Mouse (Mus musculus) layer of hippocampus, adult 2 months (tissue): Measurements from ENCODE around the gene Kcnab3. TPM values are rescaled to one million over a fixed set of nuclear protein-coding genes. Genes with fewer than 3 reads are reported as not detected.

Experiments
- DNase-seq, 2 experiments: peaks; one replicate each; pipeline ENCODE4 v3.0.0; 2022; ENCODE audit warnings: low spot score in 2 of 2
- H3K27ac ChIP-seq: fragments of 200-600 bp; 2 replicates; pipeline ENCODE4 v1.8.1; 2022
- H3K4me3 ChIP-seq: fragments of 200-600 bp; 2 replicates; pipeline ENCODE4 v1.8.1; 2022; ENCODE audit warnings: mild to moderate bottlenecking
- CTCF ChIP-seq: fragments of 200-600 bp; conservative IDR thresholded peaks from 2 replicates; pipeline ENCODE4 v1.8.1; 2022; ENCODE audit warnings: antibody characterized with exemption, mild to moderate bottlenecking, moderate library complexity
- total RNA-seq, 2 experiments: library from RNA; stranded (reverse); gene quantifications; 2 replicates each; pipeline ENCODE4 v1.2.3; 2021

Kcnab3 gene
- total RNA-seq, 2 experiments from 2014 or later = 20.6 to 26.1 TPM

DNA sequence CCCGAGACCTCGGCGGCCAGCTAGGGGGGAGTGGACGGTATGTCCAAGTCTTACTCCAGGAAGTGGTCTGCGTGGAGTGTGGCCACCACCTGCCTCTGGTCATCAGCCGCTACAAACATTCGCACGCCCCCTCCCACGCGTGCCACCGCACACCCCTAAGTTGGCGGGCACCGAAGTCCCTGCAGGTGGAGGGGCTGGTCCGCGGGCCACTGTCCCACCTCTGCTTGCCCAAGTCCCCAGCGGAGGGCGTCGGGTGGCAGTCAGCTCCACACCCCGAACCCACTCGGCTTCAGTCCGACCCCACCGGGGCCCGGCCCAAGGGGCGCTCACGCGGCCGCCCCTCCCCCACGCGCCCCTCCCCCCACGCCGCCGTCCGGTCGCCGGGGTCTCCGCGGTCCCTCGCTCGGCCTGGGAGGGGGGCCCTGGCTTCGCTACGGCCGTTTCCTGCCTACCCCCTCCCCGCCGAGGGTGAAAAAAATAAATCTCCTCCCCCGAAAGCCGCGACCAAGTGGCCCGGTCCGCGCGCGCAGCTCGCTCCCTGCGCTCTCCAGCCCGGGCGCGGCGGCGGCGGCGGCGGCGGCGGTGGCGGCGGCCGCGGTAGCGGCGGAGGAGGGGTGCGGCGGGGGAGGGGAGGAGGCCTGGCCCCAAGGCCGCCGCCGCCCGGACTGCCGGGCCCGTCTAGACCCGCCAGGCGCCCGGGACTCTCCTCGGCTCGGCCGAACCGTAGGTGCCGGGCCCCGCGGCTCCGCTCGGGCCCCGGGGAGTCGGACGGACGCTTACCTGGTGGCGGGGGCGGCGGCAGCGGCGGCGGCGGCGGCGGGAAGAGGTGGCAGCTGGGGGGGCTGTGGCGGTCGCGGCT is 42.5 kb downstream of the Kcnab3 start:
- no peak for DNase-seq
- Histone ChIP-seq H3K27ac (peak overlapping the region; percentile 99), H3K4me3 (peak overlapping the region; percentile 87)
- TF ChIP-seq CTCF = 0 out of 2 replicates have a peak, but pooled peaks have one; percentile 5

DNA sequence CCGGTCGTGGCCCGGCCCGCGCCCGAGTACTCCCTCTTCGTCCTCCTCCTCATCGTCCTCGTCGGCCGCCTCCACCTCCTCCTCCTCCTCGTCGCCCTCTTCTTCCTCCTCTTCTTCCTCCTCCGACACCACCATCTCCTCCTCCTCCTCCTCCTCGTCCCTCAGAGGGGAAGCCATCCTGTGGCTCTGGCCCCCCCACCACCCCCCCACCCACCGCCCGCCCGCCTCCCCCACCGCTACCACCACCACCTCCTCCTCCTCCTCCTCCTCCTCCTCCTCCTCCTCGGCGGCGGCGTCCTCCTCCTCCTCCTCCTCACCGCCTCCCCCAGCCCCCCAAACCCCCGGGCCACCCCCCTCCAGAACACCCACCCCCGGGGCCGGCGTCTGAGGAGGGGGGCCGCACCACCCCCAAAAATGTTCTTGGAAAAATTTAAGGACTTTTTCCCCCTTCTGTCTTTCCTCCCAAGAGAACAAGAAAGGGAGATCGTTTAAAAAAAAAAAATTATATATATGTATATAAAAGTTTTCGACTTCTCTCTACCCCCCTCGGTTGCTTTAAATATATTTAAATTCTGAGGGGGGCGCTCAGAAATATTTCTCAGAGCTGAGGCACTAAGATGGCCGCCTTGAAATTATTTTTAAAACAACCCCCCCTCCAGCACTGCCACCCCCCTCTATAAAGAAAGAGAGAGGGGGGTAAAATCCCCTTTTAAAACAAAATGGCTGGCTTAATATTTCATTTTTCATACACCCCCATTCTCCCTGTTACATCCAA is 43.3 kb downstream of the Kcnab3 start, which contains the start of gene Chd3:
Gene Chd3 (minus strand): TSS at position 192 of the 775 bp plus-strand sequence.
- Histone ChIP-seq H3K4me3 (peak within 1 kb of the TSS; percentile 87), H3K27ac (peak within 1 kb of the TSS; percentile 99)
- DNase-seq = no peak
- no peak for TF ChIP-seq CTCF

DNA sequence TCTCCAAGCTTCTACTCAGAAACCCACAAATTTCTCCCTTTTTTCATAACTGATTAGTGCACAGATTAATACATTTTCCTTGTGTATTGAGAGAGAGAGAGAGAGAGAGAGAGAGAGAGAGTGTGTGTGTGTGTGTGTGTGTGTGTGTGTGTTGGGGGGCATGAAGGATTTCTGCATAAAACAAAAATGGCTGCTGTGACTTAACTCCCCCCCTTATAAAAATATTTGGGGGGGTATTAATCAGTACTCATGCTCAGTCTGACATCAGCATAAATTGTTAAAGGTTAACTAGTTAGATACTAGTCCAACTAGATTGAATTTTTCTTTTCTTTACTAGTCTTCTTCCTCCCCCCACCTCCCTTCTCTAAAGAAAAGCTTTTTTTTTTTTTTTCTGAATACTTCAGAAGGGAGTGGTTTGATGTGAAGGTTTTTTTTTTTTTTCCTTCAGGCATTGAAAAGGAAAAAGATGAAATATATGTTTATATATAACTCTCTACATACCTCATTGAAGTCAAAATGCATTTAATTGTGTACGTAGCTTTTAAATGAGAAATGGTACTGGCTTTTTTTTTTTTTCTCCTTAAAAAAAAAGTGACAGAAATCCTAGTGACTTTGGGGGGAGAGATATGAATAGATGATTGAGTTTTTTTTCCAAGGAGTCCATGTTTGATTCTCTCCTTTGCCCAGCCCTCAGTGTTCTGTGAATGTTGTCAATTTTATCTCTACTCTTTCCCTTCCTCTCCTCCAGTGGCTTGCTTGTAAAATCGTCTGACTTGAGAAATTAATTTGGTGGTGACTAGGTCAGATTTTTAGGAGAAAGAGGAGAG is 44.1 kb downstream of the Kcnab3 start:
- TF ChIP-seq CTCF = no peak
- H3K27ac ChIP-seq = peak overlapping the region; percentile 99
- peak overlapping the region; percentile 87; the same call in 1 of the 2 replicates for H3K4me3 ChIP-seq
- DNase-seq = no peak

DNA sequence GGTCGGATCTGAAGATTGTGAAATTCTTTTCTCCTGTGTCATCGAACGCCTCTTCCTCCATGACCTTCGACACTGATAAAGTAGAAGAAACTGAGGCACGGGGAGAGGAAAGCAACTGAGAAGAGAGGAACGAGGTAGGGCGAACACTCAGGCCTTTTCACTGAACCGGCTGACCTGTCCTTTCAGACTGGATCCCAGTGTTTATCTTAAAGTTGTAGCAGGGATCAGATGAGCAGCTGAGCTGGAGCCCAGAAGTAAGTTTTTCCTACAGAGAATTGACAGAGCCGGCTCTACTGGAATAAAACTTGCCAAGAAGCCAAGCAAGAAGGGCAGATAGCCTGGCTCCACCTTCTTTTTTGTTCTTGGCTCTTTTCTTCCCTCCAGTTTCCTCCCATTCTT is 44.8 kb downstream of the Kcnab3 start:
- no peak for DNase-seq
- peak overlapping the region; percentile 99 for H3K27ac ChIP-seq
- no peak overlapping the region for H3K4me3 ChIP-seq
- TF ChIP-seq CTCF = no peak

DNA sequence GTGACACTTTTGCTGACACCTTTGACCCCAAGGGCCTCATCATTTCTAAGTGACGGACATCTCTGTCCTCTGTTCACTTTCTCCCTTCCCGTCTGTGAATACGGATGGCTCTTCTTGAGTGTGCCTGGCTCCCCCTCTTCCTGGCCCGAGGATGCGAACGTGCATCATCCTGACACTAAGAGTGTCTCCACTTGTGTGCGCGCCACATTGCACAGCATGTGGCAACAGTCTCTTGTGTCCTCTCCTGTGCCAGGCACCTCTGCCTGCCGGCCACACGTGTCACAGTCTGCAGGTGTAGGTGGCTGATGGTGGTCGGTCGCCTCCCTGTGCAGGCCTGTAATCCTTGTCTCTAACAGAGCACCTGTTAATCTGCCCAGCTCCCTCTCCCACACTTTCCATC is 45.5 kb downstream of the Kcnab3 start:
- Histone ChIP-seq H3K4me3 (no peak overlapping the region), H3K27ac (peak overlapping the region; percentile 99)
- no peak for DNase-seq
- TF ChIP-seq CTCF = no peak

DNA sequence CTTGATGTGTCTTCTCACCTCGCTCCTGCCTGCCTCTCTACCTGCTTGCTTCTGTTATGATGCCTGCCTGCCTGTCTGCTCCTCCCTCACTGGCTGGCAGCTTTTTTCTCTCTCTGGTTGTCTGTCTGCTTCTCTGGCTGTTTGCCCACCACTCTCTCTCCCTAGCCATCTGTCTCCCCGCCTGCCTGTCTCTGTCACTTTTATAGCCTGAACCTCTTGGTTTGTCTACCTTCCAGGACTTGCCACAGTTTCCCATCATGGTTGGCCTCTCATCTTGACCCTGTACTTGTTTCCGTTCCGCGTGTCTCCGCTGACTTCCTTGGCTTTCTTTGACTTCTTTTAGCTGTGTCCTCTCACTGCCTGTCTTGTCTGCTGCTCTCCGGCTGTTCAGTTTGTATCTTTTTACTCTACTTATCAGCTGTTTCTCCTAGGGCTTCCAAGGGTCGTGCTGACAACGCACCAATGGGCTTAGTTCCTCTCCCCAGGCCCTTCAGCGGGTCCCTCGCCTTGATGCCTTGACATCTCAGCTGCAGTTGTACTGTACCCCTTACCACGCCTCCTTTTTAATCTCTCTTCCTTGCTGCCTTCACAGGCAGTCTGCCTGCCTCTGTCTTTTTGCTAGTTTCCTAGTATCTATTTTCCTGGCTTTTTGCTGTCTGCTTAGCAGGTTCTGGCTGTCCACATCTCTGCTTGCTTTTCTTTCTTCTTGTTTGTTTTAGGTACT is 46.2 kb downstream of the Kcnab3 start:
- Histone ChIP-seq H3K4me3 (no peak overlapping the region; the same call in 1 of the 2 replicates), H3K27ac (peak overlapping the region; percentile 99)
- TF ChIP-seq CTCF = no peak
- peak; percentile 82 to 88 for DNase-seq

DNA sequence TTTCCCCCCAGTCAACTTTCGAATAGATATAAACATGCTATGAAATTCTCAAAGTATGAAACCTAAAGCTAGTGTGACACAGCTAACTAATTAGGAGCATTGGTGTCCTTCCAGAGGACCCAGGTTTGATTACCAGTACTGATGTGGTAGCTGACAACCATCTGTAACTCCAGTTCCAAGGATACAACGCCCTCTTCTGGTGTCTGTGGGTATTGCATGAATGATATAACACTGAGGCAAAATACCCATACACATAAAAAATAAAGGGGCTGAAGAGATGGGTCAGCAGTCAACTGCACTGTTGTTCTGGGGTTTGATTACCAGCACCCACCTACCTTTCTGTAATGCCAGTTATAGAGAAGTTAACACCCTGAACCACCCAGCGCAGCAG is 46.7 kb downstream of the Kcnab3 start:
- H3K4me3 ChIP-seq = no peak overlapping the region; the same call in 1 of the 2 replicates
- H3K27ac ChIP-seq = peak overlapping the region; percentile 99
- peak; percentile 76 for TF ChIP-seq CTCF
- DNase-seq = no peak

DNA sequence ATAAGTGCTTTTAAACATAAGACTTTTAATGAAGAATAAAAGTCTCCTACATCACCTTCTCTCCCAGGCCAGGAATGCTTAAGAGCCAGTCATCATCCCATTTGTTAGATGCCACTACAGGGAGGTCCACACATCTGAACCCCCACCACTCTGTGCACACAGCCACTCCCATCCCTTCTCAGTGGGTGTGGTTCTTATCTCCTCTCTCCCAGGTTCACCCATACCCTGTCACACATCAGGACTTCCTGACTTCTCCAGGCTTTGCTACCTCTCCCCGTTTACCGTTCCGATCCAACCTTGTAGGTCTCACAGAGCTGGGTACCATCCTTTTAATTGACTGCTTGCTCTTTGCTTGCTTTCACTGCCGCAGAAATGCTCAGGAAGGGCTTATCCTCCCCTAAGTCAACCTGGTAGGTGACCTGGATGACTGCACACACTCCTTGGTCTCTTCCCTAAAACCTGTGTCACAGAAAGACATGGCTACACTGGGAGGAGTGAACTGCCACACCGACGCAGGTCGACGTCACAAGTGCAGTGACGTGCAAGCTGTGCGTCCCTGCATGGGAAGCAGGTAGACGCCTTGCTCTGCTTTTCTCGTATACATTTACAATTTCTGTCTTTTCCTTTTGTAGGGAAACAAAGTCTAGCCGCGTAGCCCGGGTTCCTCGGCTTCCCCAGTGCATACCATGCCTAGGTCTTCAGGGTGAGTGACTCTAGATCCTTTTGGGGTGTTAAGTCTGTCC is 47.3 kb downstream of the Kcnab3 start:
- no peak for DNase-seq
- no peak for TF ChIP-seq CTCF
- Histone ChIP-seq H3K27ac (peak overlapping the region; percentile 99), H3K4me3 (no peak overlapping the region)

DNA sequence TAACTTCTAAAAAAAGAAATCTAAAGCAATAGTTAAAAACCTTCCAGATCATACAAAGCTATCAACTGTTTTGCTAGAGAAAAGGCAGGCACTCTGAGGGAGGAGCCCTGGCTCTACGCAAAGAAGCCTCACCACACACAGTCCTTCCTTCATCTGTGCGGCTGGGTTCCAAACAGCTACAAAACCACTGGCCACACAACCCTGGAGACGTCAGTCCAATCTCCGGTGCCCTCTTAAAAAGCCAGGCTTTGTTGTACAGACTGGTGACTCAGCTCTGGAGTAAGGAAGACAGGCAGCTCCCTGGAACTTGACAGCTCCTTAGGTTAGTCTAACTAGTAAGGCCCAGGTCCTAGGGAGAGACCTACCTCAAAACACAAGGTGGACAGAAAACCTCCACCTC is 49.6 kb downstream of the Kcnab3 start:
- no peak for TF ChIP-seq CTCF

DNA sequence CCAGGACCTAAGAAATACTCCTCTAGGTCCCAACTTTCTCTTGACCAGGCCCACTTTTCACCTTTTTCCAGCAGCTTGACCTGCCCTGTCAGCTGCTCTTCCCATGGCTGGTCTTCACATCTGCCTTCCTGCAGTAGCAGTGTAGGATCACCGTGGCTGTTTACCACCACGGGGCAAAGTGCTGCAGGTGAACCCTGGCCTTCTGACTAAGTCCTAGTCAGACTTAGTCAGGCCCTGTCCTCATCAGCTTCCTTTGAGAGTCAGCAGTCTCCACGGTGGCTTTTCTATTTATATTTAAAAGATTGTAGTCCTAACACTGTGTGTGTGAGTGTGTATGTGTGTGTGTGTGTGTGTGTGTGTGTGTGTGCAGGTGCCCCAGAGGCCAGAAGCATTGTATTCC is 51.7 kb downstream of the Kcnab3 start:
- TF ChIP-seq CTCF = no peak
- no peak for DNase-seq
- H3K27ac ChIP-seq = no peak overlapping the region

More for the DNA sequence above, 49.6 kb downstream of the Kcnab3 start:
- no peak overlapping the region for H3K27ac ChIP-seq
- DNase-seq = no peak
- no peak overlapping the region for H3K4me3 ChIP-seq

DNA sequence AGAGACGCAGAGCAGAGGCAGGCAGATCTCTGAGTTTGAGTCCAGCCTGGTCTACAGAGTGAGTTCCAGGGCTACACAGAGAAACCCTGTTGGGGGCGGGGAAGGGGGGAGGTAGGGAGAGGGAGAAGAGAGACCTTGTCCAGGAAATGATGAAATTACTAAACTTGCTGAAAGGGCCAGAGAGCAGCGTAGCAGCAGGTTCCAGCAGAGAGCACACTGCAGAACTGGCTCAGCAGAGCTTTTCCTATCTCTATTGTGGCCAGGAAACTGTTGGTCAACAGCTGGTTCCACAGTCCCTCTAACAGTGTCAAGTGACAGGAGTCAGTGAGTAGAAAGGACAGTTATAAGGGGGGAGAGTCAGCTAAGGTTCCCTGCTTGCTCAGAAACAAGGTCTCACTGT is 53.5 kb downstream of the Kcnab3 start:
- TF ChIP-seq CTCF = no peak
- DNase-seq = no peak
- H3K4me3 ChIP-seq = no peak overlapping the region
- H3K27ac ChIP-seq = no peak overlapping the region

More for the DNA sequence above, 51.7 kb downstream of the Kcnab3 start:
- H3K4me3 ChIP-seq = no peak overlapping the region

DNA sequence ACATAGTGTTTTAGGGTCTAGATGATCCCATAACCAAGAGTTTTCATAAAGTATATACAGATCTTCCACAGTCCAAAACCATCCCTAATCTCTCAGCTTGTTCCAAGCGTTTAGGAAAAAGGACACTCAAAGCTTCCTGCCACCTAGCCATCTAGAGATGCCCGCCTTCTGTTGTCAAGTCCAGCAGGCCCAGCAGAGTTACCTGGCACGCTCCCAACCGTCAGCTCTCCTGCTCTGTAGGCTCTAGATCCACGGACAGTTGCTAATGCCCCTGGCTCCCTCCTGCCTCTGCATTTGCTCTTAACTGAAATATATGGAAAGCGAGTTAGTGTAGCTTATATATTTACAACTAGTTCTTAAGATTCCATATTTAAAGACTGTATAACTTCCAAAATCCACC is 55.3 kb downstream of the Kcnab3 start:
- TF ChIP-seq CTCF = no peak
- Histone ChIP-seq H3K4me3 (no peak overlapping the region), H3K27ac (no peak overlapping the region)
- DNase-seq = no peak

Other genes starting within 250 kb of the Kcnab3 start
- 1,000 to 10,000 TPM in 1 of 2 experiments, 100 to 1,000 TPM in 1; 988 to 1,016 TPM for gene Vamp2, start 237.8 kb upstream of the Kcnab3 start, total RNA-seq
- 10 to 100 TPM; 83.4 to 95.2 TPM for gene Per1, start 231.0 kb upstream of the Kcnab3 start, total RNA-seq
- 1 to 10 TPM in 1 of 2 experiments, under 1 TPM in 1; 0.79 to 1.0 TPM for gene Hes7, start 205.9 kb upstream of the Kcnab3 start, total RNA-seq
- gene 9130213A22Rik, start 203.7 kb upstream of the Kcnab3 start, total RNA-seq = 1 to 10 TPM; 1.4 to 1.5 TPM
- gene Aloxe3, start 200.4 kb upstream of the Kcnab3 start, total RNA-seq = 10 to 100 TPM in 1 of 2 experiments, 1 to 10 TPM in 1; 7.8 to 11.1 TPM
- 10 to 100 TPM in 1 of 2 experiments, 1 to 10 TPM in 1; 8.7 to 12.2 TPM for gene Alox12b, start 169.3 kb upstream of the Kcnab3 start, total RNA-seq
- gene Alox8, start 128.4 kb upstream of the Kcnab3 start, total RNA-seq = 1 to 10 TPM; 7.5 to 8.2 TPM
- gene Gucy2e, start 89.2 kb upstream of the Kcnab3 start, total RNA-seq = 1 to 10 TPM; 2.1 to 2.3 TPM
- gene Cntrob, start 2.5 kb upstream of the Kcnab3 start, total RNA-seq = 10 to 100 TPM; 13.9 to 17.8 TPM
- 10 to 100 TPM; 63.0 to 63.5 TPM for gene Trappc1, start 2.3 kb upstream of the Kcnab3 start, total RNA-seq
- 100 to 1,000 TPM; 110 to 117 TPM for gene Rnf227, start 14.2 kb downstream of the Kcnab3 start, total RNA-seq
- gene Chd3, start 43.1 kb downstream of the Kcnab3 start, total RNA-seq = 100 to 1,000 TPM; 541 to 561 TPM
- gene Naa38, start 69.2 kb downstream of the Kcnab3 start, total RNA-seq = 100 to 1,000 TPM; 109 to 127 TPM
- gene Cyb5d1, start 69.4 kb downstream of the Kcnab3 start, total RNA-seq = 10 to 100 TPM; 43.6 to 45.0 TPM
- 1 to 10 TPM; 2.6 to 5.0 TPM for gene Tmem88, start 72.0 kb downstream of the Kcnab3 start, total RNA-seq
- 10 to 100 TPM; 34.3 to 40.9 TPM for gene Kdm6b, start 87.4 kb downstream of the Kcnab3 start, total RNA-seq
- gene Dnah2, start 222.9 kb downstream of the Kcnab3 start, total RNA-seq = 1 to 10 TPM; 4.6 to 5.2 TPM
- gene Efnb3, start 233.9 kb downstream of the Kcnab3 start, total RNA-seq = 100 to 1,000 TPM; 113 to 116 TPM